Mouse (Mus musculus): ENCODE results near the gene Tnik.
A peak's percentile ranks its signal among the peaks of the same experiment; 100 is the strongest.

Tnik gene

GRCm38 (mm10) chr3:28705522-28706137 lies 442.6 kb downstream of the Tnik start:
- DNase-seq (ENCODE audit: low read depth, low spot score) = no peak

- DNase-seq (ENCODE audit: low read depth, low spot score) = no peak
These were observed 443.7 kb downstream of the Tnik start for GRCm38 (mm10) chr3:28706736-28707135.

- DNase-seq (ENCODE audit: low read depth, low spot score) = peak; percentile 60
These were observed 446.7 kb downstream of the Tnik start for GRCm38 (mm10) chr3:28709740-28710139.

- no peak for DNase-seq (ENCODE audit: low read depth, low spot score)
These were observed 451.1 kb downstream of the Tnik start for GRCm38 (mm10) chr3:28713913-28714698.

GRCm38 (mm10) chr3:28718521-28718920 lies 455.5 kb downstream of the Tnik start:
- DNase-seq (ENCODE audit: low read depth, low spot score) = no peak

- DNase-seq (ENCODE audit: low read depth, low spot score) = no peak
These were observed 458.2 kb downstream of the Tnik start for GRCm38 (mm10) chr3:28721218-28721617.

- DNase-seq (ENCODE audit: low read depth, low spot score) = no peak
These were observed 458.8 kb downstream of the Tnik start for GRCm38 (mm10) chr3:28721838-28722237.

- DNase-seq (ENCODE audit: low read depth, low spot score) = no peak
These were observed 459.5 kb downstream of the Tnik start for GRCm38 (mm10) chr3:28722531-28722930.

- no peak for DNase-seq (ENCODE audit: low read depth, low spot score)
These were observed 460.5 kb downstream of the Tnik start for GRCm38 (mm10) chr3:28723534-28723933.

- DNase-seq (ENCODE audit: low read depth, low spot score) = no peak
These were observed 462.2 kb downstream of the Tnik start for GRCm38 (mm10) chr3:28725203-28725602.

Data from c-Kit-negative CD71-positive TER-119-positive erythroid progenitor cells, embryonic 14.5 days (primary cell).